Mouse (Mus musculus): ENCODE results near the gene Ddx49. TPM values are rescaled to one million over a fixed set of nuclear protein-coding genes. Genes with fewer than 3 reads are reported as not detected.
A peak's percentile ranks its signal among the peaks of the same experiment; 100 is the strongest.

The Ddx49 gene
- polyA plus RNA-seq, 1 experiment from 2014 or later = 19.5 TPM

DNA sequence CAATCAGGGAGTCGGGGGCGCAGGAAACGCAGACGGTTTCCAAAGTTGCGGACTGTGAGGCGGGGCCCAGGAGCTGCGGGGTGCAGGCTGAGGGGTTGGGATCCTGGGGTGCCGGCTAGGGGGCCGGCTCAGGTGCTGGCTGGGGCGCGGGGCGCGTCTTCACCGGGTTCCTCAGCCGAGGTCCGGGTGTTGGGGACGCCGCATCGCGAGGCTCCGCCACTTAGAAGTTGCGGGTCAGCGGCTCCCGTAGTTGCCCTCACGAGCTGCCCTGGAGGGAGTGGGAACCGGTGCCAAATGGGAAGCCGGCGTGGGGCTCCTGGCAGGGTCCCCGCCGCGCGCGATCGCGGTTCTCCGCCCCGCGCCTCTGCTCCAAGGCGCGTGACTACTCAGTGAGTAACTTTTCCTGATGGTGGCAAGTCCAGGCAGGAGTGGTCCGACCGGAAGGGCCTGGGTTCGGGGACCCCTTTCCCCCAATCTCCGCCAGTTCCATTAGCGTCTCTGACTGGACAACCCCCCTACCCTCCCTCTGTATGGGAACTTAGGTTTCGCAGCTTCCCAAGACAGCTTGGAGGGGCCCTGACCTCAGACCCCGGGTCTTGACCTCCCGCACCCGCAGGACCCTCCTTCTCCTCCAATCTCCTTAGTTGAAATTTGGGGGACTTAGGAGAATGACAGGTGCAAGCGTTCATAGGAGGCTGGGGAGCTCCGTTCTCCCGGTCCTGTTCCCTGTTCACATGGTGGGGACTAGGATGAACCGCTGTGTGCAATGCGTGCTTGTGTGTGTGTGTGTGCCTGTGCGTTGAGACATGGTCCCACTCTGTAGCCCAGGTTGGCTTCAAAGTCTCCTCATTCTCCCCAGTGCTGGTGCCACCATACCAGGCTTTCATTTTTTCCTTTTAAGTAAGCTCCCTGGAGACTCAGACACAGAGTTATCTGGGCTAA lies 18.9 kb downstream of the Ddx49 start:
- no peak overlapping the region for H3K27ac ChIP-seq (replicated peaks)

DNA sequence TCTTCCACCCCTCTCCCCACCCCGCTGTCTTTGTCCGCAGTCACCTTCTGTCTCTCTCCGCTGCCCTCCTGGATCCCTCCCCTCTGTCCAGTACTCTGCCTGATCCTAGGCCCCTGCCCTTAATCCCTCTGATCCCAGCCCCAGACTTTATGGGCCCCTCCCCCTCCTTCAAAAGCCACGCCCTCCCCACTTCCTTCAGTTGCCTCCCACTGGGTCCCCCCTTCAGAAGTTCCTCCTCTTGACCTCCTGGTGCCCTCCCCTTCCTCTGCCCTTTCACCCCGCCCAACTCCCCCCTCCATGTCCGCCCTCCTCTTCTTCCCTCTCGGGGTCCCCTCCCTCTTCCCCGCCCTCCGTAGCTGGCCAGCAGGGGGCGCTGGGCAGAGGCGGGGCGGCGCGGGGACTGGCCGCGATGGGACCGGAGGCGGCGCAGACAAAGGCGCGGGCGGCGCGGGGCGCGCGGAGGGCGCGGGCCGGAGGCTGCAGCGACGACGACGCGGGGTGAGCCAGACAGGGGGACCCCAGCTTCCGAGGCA lies 19.6 kb downstream of the Ddx49 start, which contains the start of gene Homer3:
Gene Homer3 (plus strand): TSS at position 225 of the 533 bp plus-strand sequence.
- H3K4me3 ChIP-seq (replicated peaks) = peak within 1 kb of the TSS; percentile 66
- H3K9ac ChIP-seq = peak within 1 kb of the TSS; percentile 65
- ATAC-seq (ENCODE audit: insufficient read depth) = peak; percentile 81
- no peak within 1 kb of the TSS; the same call in 1 of the 2 replicates for H3K27ac ChIP-seq (replicated peaks)
- H3K4me1 ChIP-seq (replicated peaks) = peaks cover 50% of the 10 kb centered on the region
- H3K27me3 ChIP-seq = peaks cover 21% of the 10 kb centered on the region
- H3K36me3 ChIP-seq (replicated peaks) = peaks cover 18% of the 10 kb centered on the region
- WGBS (ENCODE audit: insufficient replicate concordance) = under 1% methylated on average over 36 of the region's 36 CpGs
- H3K9me3 ChIP-seq (replicated peaks) = no peaks in the 10 kb centered on the region
- H3K4me2 ChIP-seq = peak within 1 kb of the TSS; percentile 96

More for the DNA sequence above, 18.9 kb downstream of the Ddx49 start:
- peaks cover 18% of the 10 kb centered on the region for H3K36me3 ChIP-seq (replicated peaks)
- peaks cover 21% of the 10 kb centered on the region for H3K27me3 ChIP-seq
- H3K9me3 ChIP-seq (replicated peaks) = no peaks in the 10 kb centered on the region
- H3K4me3 ChIP-seq (replicated peaks) = peak overlapping the region; percentile 66
- H3K4me2 ChIP-seq = peak overlapping the region; percentile 96
- H3K9ac ChIP-seq = peak overlapping the region; percentile 65
- 1% methylated on average over 55 of the region's 55 CpGs for WGBS (ENCODE audit: insufficient replicate concordance)
- peaks cover 43% of the 10 kb centered on the region for H3K4me1 ChIP-seq (replicated peaks)
- peak; percentile 40 for ATAC-seq (ENCODE audit: insufficient read depth)

DNA sequence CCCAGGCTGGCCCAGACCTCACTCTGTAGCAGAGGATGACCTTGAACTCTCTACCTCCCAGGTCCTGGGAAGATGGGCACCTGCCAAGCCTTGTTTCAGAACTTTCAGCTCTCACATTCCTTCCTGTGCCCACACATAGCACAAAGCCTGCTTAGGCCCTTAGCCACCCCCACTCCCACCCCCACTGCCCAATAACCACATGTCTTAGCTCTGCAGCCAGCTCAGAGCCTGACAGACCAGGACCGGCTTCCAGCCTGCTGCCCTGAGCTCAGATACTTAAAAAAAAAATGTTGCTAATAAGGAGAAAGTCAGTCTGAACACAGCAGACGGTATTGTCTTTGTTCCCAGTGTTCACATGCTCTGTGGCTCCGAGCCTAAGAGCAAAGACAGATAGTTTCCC lies 21.3 kb downstream of the Ddx49 start:
- Histone ChIP-seq H3K4me3 (replicated peaks) (no peak overlapping the region), H3K9me3 (replicated peaks) (no peaks in the 10 kb centered on the region), H3K27me3 (peaks cover 21% of the 10 kb centered on the region), H3K4me2 (no peak overlapping the region), H3K36me3 (replicated peaks) (peaks cover 3% of the 10 kb centered on the region; the same call in 1 of the 2 replicates), H3K9ac (no peak overlapping the region), H3K27ac (replicated peaks) (no peak overlapping the region), H3K4me1 (replicated peaks) (peaks cover 63% of the 10 kb centered on the region)
- 53% methylated on average over 3 of the region's 3 CpGs for WGBS (ENCODE audit: insufficient replicate concordance)
- no peak for ATAC-seq (ENCODE audit: insufficient read depth)

DNA sequence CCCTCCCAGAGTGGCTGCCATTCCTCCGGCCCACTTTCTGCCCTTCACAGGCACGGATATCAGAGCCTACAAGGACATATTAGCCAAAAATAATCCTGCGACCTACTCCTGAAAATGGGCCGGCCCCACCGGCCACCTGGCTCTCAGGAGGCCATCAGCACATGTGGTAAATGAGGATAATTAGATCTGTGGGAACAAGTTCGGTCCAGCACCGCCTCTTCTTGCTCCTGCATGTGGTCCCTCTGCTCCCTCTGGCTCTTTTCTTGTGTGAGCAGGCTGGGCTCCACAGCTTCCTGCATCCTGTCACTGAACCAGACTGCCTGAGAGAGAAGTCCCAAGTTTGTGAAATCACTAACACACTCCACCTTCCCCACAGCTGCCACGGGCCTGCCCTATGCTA lies 23.0 kb downstream of the Ddx49 start:
- Histone ChIP-seq H3K4me2 (peak overlapping the region; percentile 3; the same call in 1 of the 2 replicates), H3K27me3 (peaks cover 21% of the 10 kb centered on the region), H3K36me3 (replicated peaks) (no peaks in the 10 kb centered on the region), H3K9me3 (replicated peaks) (no peaks in the 10 kb centered on the region), H3K9ac (no peak overlapping the region), H3K27ac (replicated peaks) (no peak overlapping the region), H3K4me1 (replicated peaks) (peaks cover 64% of the 10 kb centered on the region), H3K4me3 (replicated peaks) (no peak overlapping the region)
- WGBS (ENCODE audit: insufficient replicate concordance) = 34% methylated on average over 8 of the region's 8 CpGs
- no peak for ATAC-seq (ENCODE audit: insufficient read depth)

DNA sequence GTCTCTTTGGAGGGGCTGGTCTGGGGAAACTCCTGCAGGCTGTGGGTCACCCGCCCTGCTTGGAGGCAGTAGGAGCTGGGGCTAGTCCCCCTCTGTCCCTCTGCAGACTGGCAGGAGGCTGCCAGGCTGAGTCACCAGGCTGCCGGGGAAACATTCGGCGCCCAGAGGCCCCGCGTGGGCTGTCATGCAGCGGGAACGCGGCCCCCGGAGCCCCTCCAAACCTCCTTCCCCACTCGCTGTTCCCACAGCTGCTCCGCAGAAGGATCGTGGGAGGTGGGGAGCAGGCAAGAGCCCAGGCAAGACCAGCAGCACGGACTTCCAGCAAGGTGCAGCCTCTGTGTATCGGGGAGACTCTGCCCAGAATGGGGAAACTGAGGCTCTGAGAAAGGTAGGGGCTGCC lies 24.1 kb downstream of the Ddx49 start:
- WGBS (ENCODE audit: insufficient replicate concordance) = 39% methylated on average over 15 of the region's 15 CpGs
- Histone ChIP-seq H3K4me1 (replicated peaks) (peaks cover 60% of the 10 kb centered on the region), H3K9me3 (replicated peaks) (no peaks in the 10 kb centered on the region), H3K27me3 (peaks cover 14% of the 10 kb centered on the region), H3K4me3 (replicated peaks) (no peak overlapping the region), H3K27ac (replicated peaks) (no peak overlapping the region), H3K9ac (no peak overlapping the region), H3K36me3 (replicated peaks) (no peaks in the 10 kb centered on the region), H3K4me2 (peak overlapping the region; percentile 36)
- ATAC-seq (ENCODE audit: insufficient read depth) = no peak

DNA sequence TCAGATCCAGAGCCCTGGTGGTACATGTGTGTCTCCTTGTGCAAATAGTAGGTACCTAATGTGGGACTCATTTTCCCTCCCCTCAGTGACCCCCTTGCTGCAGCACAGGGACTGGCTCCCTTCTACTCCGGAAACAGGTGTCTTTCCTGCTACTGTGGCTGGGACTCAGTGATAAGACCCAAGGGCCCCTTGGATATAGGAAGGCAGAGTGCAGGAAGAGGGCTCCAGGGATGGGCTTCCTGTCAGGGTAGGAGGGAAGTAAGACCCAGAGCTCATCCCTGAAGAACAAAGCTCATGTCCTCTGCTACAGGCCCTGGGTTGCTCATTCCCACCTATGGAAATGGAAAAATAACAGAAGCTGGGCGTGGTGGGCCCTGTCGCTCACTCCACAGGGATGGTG lies 25.8 kb downstream of the Ddx49 start:
- peak; percentile 34; the same call in 1 of the 2 replicates for ATAC-seq (ENCODE audit: insufficient read depth)
- Histone ChIP-seq H3K4me2 (no peak overlapping the region), H3K36me3 (replicated peaks) (no peaks in the 10 kb centered on the region), H3K9me3 (replicated peaks) (no peaks in the 10 kb centered on the region), H3K9ac (no peak overlapping the region), H3K27ac (replicated peaks) (0 out of 2 replicates have a peak overlapping the region, but pooled peaks have one; percentile 34), H3K27me3 (no peaks in the 10 kb centered on the region), H3K4me3 (replicated peaks) (no peak overlapping the region), H3K4me1 (replicated peaks) (peaks cover 61% of the 10 kb centered on the region)
- WGBS (ENCODE audit: insufficient replicate concordance) = 42% methylated on average over 3 of the region's 3 CpGs

DNA sequence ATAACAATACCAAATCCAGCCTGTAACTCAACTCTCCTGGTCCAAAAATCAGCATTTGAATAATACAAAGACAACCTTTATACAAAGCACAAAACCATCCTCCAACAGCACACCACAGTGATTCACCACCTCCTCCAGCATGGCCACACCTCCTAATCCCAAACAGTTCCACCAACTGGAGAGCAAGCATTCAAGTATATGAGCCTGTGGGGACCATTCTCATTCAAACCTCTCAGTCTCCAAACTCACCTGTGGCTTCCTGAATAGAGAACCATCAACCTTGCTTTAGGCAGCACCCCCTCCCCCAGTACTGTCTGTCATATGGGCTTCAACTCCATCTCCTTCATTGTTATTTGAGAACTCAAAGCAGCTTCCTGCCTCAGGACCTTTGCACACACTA lies 27.9 kb downstream of the Ddx49 start:
- H3K27me3 ChIP-seq = no peaks in the 10 kb centered on the region
- no peak overlapping the region for H3K4me3 ChIP-seq (replicated peaks)
- H3K36me3 ChIP-seq (replicated peaks) = no peaks in the 10 kb centered on the region
- no peak overlapping the region for H3K9ac ChIP-seq
- no peaks in the 10 kb centered on the region for H3K9me3 ChIP-seq (replicated peaks)
- peaks cover 53% of the 10 kb centered on the region for H3K4me1 ChIP-seq (replicated peaks)
- no peak for ATAC-seq (ENCODE audit: insufficient read depth)
- H3K27ac ChIP-seq (replicated peaks) = no peak overlapping the region
- no peak overlapping the region for H3K4me2 ChIP-seq

DNA sequence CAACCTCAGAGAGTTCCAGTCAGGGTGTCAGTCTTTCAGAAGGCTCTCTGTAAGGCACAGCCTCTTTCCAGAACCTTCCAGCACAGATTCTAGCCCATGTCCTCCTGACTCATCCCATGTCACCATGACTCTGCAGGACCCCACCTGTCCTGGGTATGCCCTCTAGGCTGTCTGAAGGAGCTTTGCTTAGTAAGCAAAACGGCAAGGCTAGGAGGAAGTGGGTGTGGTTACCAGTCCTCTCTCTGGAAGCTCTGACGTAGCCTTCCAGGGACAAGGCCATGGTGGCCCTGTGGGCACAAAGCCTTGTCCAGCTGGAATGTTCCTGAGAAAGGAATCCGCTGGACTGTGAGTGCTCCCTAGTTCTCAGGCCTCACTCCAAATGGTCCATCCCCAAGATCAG lies 29.3 kb downstream of the Ddx49 start:
- no peaks in the 10 kb centered on the region for H3K36me3 ChIP-seq (replicated peaks)
- H3K9me3 ChIP-seq (replicated peaks) = no peaks in the 10 kb centered on the region
- ATAC-seq (ENCODE audit: insufficient read depth) = peak; percentile 80
- H3K4me2 ChIP-seq = no peak overlapping the region
- no peak overlapping the region for H3K4me3 ChIP-seq (replicated peaks)
- WGBS (ENCODE audit: insufficient replicate concordance) = 31% methylated on average over 3 of the region's 3 CpGs
- H3K4me1 ChIP-seq (replicated peaks) = peaks cover 54% of the 10 kb centered on the region
- H3K9ac ChIP-seq = no peak overlapping the region
- H3K27ac ChIP-seq (replicated peaks) = peak overlapping the region; percentile 45; the same call in 1 of the 2 replicates
- H3K27me3 ChIP-seq = no peaks in the 10 kb centered on the region

DNA sequence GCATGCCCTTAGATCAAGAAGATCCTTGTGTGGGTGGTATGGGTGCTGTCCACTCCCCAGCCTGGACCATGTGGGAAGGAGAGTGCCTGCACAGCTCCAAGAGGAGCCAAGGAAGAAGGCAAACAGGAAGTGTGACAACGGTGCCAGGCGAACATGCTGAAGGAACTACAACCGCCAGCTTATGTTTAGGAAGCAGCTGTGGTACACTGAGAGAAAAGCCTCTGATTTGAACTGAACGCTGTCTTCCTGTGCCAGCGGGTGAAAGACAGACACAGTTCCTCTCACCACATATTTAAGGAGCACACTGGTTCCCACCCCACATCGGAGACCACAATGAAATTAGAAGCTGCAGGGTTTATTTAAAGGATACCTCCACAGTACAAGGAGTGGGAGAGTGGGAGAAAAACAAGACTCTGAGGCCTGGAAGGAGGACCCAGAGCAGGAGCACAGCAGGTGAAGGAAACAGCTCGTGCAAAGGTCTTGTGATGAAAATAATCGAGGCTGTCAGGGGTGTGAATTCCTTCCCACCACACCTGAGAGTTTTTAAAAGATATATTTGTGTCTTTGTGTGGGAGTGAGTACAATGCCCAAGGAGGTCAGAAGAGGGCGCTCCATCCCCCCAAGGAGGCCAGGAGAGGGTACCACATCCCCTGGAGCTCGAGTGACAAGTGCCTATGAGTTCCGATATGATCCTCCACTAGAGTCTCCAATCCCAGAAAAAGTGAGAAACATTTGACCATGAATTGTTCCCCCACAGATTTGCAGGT lies 33.3 kb downstream of the Ddx49 start:
- peaks cover 49% of the 10 kb centered on the region for H3K4me1 ChIP-seq (replicated peaks)
- H3K4me3 ChIP-seq (replicated peaks) = no peak overlapping the region
- no peaks in the 10 kb centered on the region for H3K9me3 ChIP-seq (replicated peaks)
- no peak for ATAC-seq (ENCODE audit: insufficient read depth)
- 24% methylated on average over 11 of the region's 11 CpGs for WGBS (ENCODE audit: insufficient replicate concordance)
- H3K4me2 ChIP-seq = 0 out of 2 replicates have a peak overlapping the region, but pooled peaks have one; percentile 5
- H3K9ac ChIP-seq = no peak overlapping the region; the same call in 1 of the 2 replicates
- no peaks in the 10 kb centered on the region for H3K27me3 ChIP-seq
- no peak overlapping the region; the same call in 1 of the 2 replicates for H3K27ac ChIP-seq (replicated peaks)
- peaks cover 16% of the 10 kb centered on the region for H3K36me3 ChIP-seq (replicated peaks)

DNA sequence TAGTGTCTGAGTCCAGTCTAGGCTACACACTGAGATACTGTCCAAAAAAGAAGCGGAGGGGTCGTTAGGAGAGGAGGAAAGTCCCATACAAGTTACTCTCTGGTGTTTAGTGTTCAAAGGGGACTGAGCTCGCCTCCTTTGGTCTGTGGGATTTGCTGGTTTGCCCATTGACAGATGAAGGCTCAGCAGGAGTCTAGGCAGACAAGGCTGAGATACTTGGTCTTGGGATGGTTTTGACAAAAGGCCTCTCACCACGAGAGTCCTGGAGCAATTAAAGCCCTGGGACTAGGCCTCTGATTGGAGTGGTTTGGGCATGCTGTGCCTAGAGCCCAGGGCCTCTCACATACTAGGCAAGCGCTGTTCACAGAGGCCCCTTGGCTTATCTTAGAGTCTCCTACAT lies 34.0 kb downstream of the Ddx49 start:
- H3K27me3 ChIP-seq = no peaks in the 10 kb centered on the region
- 47% methylated on average over 5 of the region's 5 CpGs for WGBS (ENCODE audit: insufficient replicate concordance)
- no peaks in the 10 kb centered on the region for H3K9me3 ChIP-seq (replicated peaks)
- peak overlapping the region; percentile 17; the same call in 1 of the 2 replicates for H3K27ac ChIP-seq (replicated peaks)
- peaks cover 47% of the 10 kb centered on the region for H3K4me1 ChIP-seq (replicated peaks)
- no peak for ATAC-seq (ENCODE audit: insufficient read depth)
- peak overlapping the region; percentile 5; the same call in 1 of the 2 replicates for H3K4me2 ChIP-seq
- H3K9ac ChIP-seq = no peak overlapping the region; the same call in 1 of the 2 replicates
- peaks cover 22% of the 10 kb centered on the region for H3K36me3 ChIP-seq (replicated peaks)
- no peak overlapping the region for H3K4me3 ChIP-seq (replicated peaks)

All from liver, embryonic 15.5 days (tissue).